Mouse (Mus musculus) liver, embryonic 14 days (tissue): ENCODE results near the gene Gm17535. TPM values are rescaled to one million over a fixed set of nuclear protein-coding genes. Genes with fewer than 3 reads are reported as not detected.

Experiments
- polyA plus RNA-seq: library from polyadenylated mRNA; depleted of rRNA; stranded (reverse); fragments of >200 nt; gene quantifications from 2 replicates; pipeline ENCODE4 v1.2.3, GENCODE M21; 2012; rRNA removed

Gene Gm17535
- polyA plus RNA-seq, result not detected in 2 replicates

GRCm38 (mm10) chr9:3034299-3034698 is at the start of gene Gm17535:
Gm17535 (plus strand) TSS chr9:3034599.

GRCm38 (mm10) chr9:3000445-3000972 is 33.9 kb upstream of the Gm17535 start, which contains the start of gene Gm10722:
Gm10722 (plus strand) TSS chr9:3000922.

GRCm38 (mm10) chr9:3002794-3003396 is 31.5 kb upstream of the Gm17535 start, which contains the start of gene Gm11168:
Gm11168 (plus strand) TSS chr9:3003346.

GRCm38 (mm10) chr9:3012733-3013279 is 21.6 kb upstream of the Gm17535 start, which contains the start of gene Gm10721:
Gm10721 (plus strand) TSS chr9:3013140.

GRCm38 (mm10) chr9:3015354-3015753 is 19.0 kb upstream of the Gm17535 start, which contains the start of gene Gm10720:
Gm10720 (plus strand) TSS chr9:3015654.

GRCm38 (mm10) chr9:3017108-3017507 is 17.3 kb upstream of the Gm17535 start, which contains the start of gene Gm10719:
Gm10719 (plus strand) TSS chr9:3017408.

GRCm38 (mm10) chr9:3023312-3023984 is 11.0 kb upstream of the Gm17535 start, which contains the start of gene Gm10718:
Gm10718 (plus strand) TSS chr9:3023547.

GRCm38 (mm10) chr9:3024912-3025467 is 9.4 kb upstream of the Gm17535 start, which contains the start of gene Gm10717:
Gm10717 (plus strand) TSS chr9:3025417.

GRCm38 (mm10) chr9:3036577-3036976 is 2.2 kb downstream of the Gm17535 start, which contains the start of gene Gm10715:
Gm10715 (plus strand) TSS chr9:3036877.

Other genes with a start within 250 kb of the Gm17535 start
- gene Gm10722, start 33.7 kb upstream of the Gm17535 start, polyA plus RNA-seq, result not detected in 2 replicates
- gene Gm11168, start 31.3 kb upstream of the Gm17535 start, polyA plus RNA-seq, result not detected in 2 replicates
- not detected in 2 replicates for gene Gm10721, start 21.5 kb upstream of the Gm17535 start, polyA plus RNA-seq
- not detected in 2 replicates for gene Gm10720, start 18.9 kb upstream of the Gm17535 start, polyA plus RNA-seq
- gene Gm10719, start 17.2 kb upstream of the Gm17535 start, polyA plus RNA-seq, result not detected in 2 replicates
- not detected in 2 replicates for gene Gm10718, start 11.1 kb upstream of the Gm17535 start, polyA plus RNA-seq
- not detected in 2 replicates for gene Gm10717, start 9.2 kb upstream of the Gm17535 start, polyA plus RNA-seq
- gene Gm10715, start 2.3 kb downstream of the Gm17535 start, polyA plus RNA-seq, result not detected in 2 replicates